ENCODE assay signal across 19 mouse cellular contexts in the genomic region with DNA sequence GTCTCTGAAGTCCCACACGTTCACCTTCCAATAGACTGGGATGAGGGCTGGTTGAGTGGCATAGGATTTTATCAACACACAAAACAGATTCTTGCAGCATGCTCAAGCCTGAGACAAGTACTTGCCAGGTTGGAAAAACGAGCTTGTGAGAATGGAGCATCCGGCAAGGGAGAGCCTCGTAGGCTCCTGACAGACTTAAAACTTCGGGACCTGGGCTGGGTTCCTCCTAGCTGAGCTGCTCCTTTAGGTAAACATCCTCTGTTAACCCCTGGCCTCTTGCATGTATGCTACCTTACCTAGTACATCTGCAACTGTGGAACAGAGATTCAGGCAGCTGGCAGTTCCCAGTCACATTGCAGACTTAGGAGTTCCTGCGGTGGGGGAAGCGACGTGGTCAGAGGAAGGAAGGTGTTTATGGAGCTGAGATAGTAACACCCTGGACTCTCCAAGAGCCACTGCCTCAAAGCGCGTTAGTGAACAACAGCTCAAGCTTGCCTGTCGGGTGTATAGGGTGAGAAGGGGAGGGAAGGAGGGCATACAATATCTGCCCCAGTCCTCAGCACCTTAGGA.
"Had no signal": no experiment of that assay in that cellular context is flagged by ENCODE, and none has a peak within 500 bp of the region (broad histone marks: within the 10 kb centered on the region; RNA-seq: fewer than 3 reads in every experiment).

No protein-coding gene starts in this region.

- H3K36me3 ChIP-seq: liver, embryonic 12.5 days; liver, embryonic 15.5 days; lung, embryonic 15.5 days; midbrain, embryonic 10.5 days; midbrain, embryonic 13.5 days; stomach, embryonic 15.5 days had no signal

- ATAC-seq: liver, embryonic 12.5 days; midbrain, embryonic 13.5 days; midbrain, embryonic 16.5 days had no signal

- H3K9me3 ChIP-seq: liver, embryonic 12.5 days; liver, embryonic 15.5 days; lung, embryonic 15.5 days; midbrain, embryonic 10.5 days; midbrain, embryonic 13.5 days; stomach, embryonic 15.5 days had no signal

- H3K27me3 ChIP-seq: liver, embryonic 12.5 days; liver, embryonic 15.5 days; lung, embryonic 15.5 days; midbrain, embryonic 13.5 days; stomach, embryonic 15.5 days had no signal

- DNase-seq: kidney, adult 18-20 months; kidney, adult 9 months; kidney, postnatal 14 days; kidney, postnatal 4 days; liver; lung, adult 18-20 months; lung, postnatal 10 days; lung, postnatal 36 days; right cerebral cortex, postnatal 25 days; spleen, adult 18-20 months; thymus, postnatal 36 days had no signal

- H3K4me3 ChIP-seq: liver, embryonic 12.5 days; liver, embryonic 15.5 days; lung, embryonic 15.5 days; midbrain, embryonic 10.5 days; midbrain, embryonic 13.5 days; myocyte; stomach, embryonic 15.5 days had no signal

- H3K4me1 ChIP-seq: lung, embryonic 15.5 days; midbrain, embryonic 10.5 days; midbrain, embryonic 13.5 days; stomach, embryonic 15.5 days had no signal
